ENCODE assay signal across 13 mouse cellular contexts in the genomic region with DNA sequence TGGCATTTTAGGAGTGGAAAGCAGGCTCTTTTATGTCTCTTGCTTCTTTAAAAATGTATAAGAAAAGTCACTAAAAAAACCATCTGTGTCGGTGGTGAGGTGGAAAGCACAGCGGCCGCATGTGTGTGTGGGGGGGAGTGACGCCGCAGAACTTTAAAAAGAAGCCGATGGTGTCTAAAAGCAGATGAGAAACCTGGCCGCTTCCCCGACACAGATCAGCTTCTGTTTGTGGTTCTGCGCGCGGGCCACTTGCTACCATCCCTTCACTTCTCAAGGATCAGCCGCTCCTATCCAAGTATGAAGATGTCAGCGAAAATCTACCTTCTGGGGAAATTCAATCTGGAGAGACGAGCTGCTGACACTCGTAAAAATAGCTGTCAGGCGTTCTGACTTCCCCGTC. TPM values are rescaled to one million over a fixed set of nuclear protein-coding genes. Genes with fewer than 3 reads are reported as not detected.
DNase-seq lines count a peak whose midpoint lies in the region; ATAC-seq and TF ChIP-seq lines count a peak whose summit lies in the region.
"Had no signal": no experiment of that assay in that cellular context is flagged by ENCODE, and none has a peak within 500 bp of the region (broad histone marks: within the 10 kb centered on the region; RNA-seq: fewer than 3 reads in every experiment).

No protein-coding gene starts in this region.

- H3K27ac ChIP-seq in neural tube, embryonic 11.5 days (ENCODE audit: low read depth, low read length): 0 out of 2 replicates have a peak overlapping the region, but pooled peaks have one; percentile 42
- peak overlapping the region; percentile 97 for H3K27ac ChIP-seq in gastrocnemius, adult 2 months
- H3K27ac ChIP-seq in limb, embryonic 14.5 days (replicated peaks; ENCODE audit: low read depth, low read length): no peak overlapping the region
- no peak overlapping the region for H3K27ac ChIP-seq in intestine, embryonic 16.5 days (ENCODE audit: low read length)
- H3K27ac ChIP-seq: forebrain, embryonic 10.5 days had no signal

- ATAC-seq in neural tube, embryonic 11.5 days (ENCODE audit: insufficient read depth, low FRiP score, low TSS enrichment): no peak
- 0 out of 2 replicates have a peak, but pooled peaks have one; percentile 23 for ATAC-seq in limb, embryonic 14.5 days (ENCODE audit: low FRiP score, low read depth)
- no peak for ATAC-seq in intestine, embryonic 16.5 days

- H3K36me3 ChIP-seq in neural tube, embryonic 11.5 days (ENCODE audit: control insufficient read depth, insufficient read depth, low read length): no peaks in the 10 kb centered on the region
- H3K36me3 ChIP-seq in limb, embryonic 14.5 days (ENCODE audit: control insufficient read depth, insufficient read depth, low read length): no peaks in the 10 kb centered on the region
- H3K36me3 ChIP-seq in intestine, embryonic 16.5 days (ENCODE audit: control insufficient read depth, insufficient read depth, low read length): no peaks in the 10 kb centered on the region
- H3K36me3 ChIP-seq: forebrain, embryonic 10.5 days; G1E had no signal

- intact Hi-C loops in gastrocnemius, adult 2 months (cut with DNase I): no loop called here

- H3K4me3 ChIP-seq in neural tube, embryonic 11.5 days (ENCODE audit: low read depth, low read length): no peak overlapping the region
- peak overlapping the region; percentile 46 for H3K4me3 ChIP-seq in gastrocnemius, adult 2 months
- H3K4me3 ChIP-seq in limb, embryonic 14.5 days (replicated peaks; ENCODE audit: low read length): no peak overlapping the region
- H3K4me3 ChIP-seq in intestine, embryonic 16.5 days (ENCODE audit: low read length): no peak overlapping the region
- H3K4me3 ChIP-seq: forebrain, embryonic 10.5 days had no signal

- H3K4me2 ChIP-seq in neural tube, embryonic 11.5 days (ENCODE audit: low read depth): peak overlapping the region; percentile 17; the same call in 1 of the 2 replicates
- no peak overlapping the region for H3K4me2 ChIP-seq in limb, embryonic 14.5 days (replicated peaks; ENCODE audit: low read depth, low read length, severe bottlenecking)
- H3K4me2 ChIP-seq in intestine, embryonic 16.5 days (ENCODE audit: low read depth, low read length): no peak overlapping the region

- H3K27me3 ChIP-seq in neural tube, embryonic 11.5 days (ENCODE audit: control insufficient read depth, insufficient read depth, low read length): no peaks in the 10 kb centered on the region
- H3K27me3 ChIP-seq in limb, embryonic 14.5 days (ENCODE audit: control insufficient read depth, insufficient read depth, low read length): no peaks in the 10 kb centered on the region
- no peaks in the 10 kb centered on the region for H3K27me3 ChIP-seq in intestine, embryonic 16.5 days (replicated peaks; ENCODE audit: control insufficient read depth, insufficient read depth, low read length)

- H3K9me3 ChIP-seq in neural tube, embryonic 11.5 days (ENCODE audit: control insufficient read depth, low read length): no peaks in the 10 kb centered on the region
- no peaks in the 10 kb centered on the region for H3K9me3 ChIP-seq in limb, embryonic 14.5 days (ENCODE audit: control insufficient read depth, low read length)
- no peaks in the 10 kb centered on the region for H3K9me3 ChIP-seq in intestine, embryonic 16.5 days (ENCODE audit: control insufficient read depth, low read length)
- H3K9me3 ChIP-seq: forebrain, embryonic 10.5 days had no signal

- no peak for TF ChIP-seq POLR2A in limb, embryonic 14.5 days (IDR thresholded peaks at IDR 0.05; ENCODE audit: borderline replicate concordance, extremely low read depth, insufficient read depth, insufficient read length)

- no peak for TF ChIP-seq CTCF in gastrocnemius, adult 2 months (IDR thresholded peaks at IDR 0.05)

- no peak overlapping the region for H3K9ac ChIP-seq in neural tube, embryonic 11.5 days (ENCODE audit: low read length)
- no peak overlapping the region for H3K9ac ChIP-seq in limb, embryonic 14.5 days (ENCODE audit: low read depth, low read length, severe bottlenecking)
- no peak overlapping the region for H3K9ac ChIP-seq in intestine, embryonic 16.5 days (ENCODE audit: low read depth, low read length)

- H3K4me1 ChIP-seq in neural tube, embryonic 11.5 days (ENCODE audit: control insufficient read depth, insufficient read depth, low read length): 0 out of 2 replicates have a peak, but pooled peaks cover 3% of the 10 kb centered on the region
- peaks cover 4% of the 10 kb centered on the region for H3K4me1 ChIP-seq in limb, embryonic 14.5 days (ENCODE audit: control insufficient read depth, insufficient read depth, low read length)
- H3K4me1 ChIP-seq in intestine, embryonic 16.5 days (ENCODE audit: control insufficient read depth, insufficient read depth, low read length): no peaks in the 10 kb centered on the region

- no peak for DNase-seq in neural tube, embryonic 11.5 days (ENCODE audit: low spot score)
- no peak for DNase-seq in neural tube, embryonic 10.5 days (ENCODE audit: extremely low spot score, low spot score)
- peak; percentile 90 for DNase-seq in gastrocnemius, adult 2 months
- DNase-seq in limb, embryonic 14.5 days (ENCODE audit: low spot score): no peak
- DNase-seq in testis, postnatal 14 days (ENCODE audit: low spot score): no peak
- no peak for DNase-seq in ovary, postnatal 36 days (ENCODE audit: low spot score)
- DNase-seq: cerebellum, adult 9-10 months; lung, postnatal 14 days had no signal

- WGBS in neural tube, embryonic 11.5 days: 65% methylated on average over 17 of the region's 17 CpGs
- 54% methylated on average over 17 of the region's 17 CpGs for WGBS in limb, embryonic 14.5 days
- 73% methylated on average over 17 of the region's 17 CpGs for WGBS in intestine, embryonic 16.5 days

RNA-seq across cellular contexts. Expression of a gene that starts 45.5 kb away (rescaled TPM):
- 0.04 TPM in 1 of 2 replicates, not detected in the other for polyA plus RNA-seq in neural tube, embryonic 11.5 days (2014; fragmentation: Nextera tagmentation; extraction: Ambion mirVana)
- total RNA-seq in gastrocnemius, adult 2 months (2021): 1,000 to 10,000 TPM; 1,238 to 3,712 TPM
- polyA plus RNA-seq in limb, embryonic 14.5 days (2012; rRNA removed): 0.12 and 0.16 TPM in 2 replicates
- 0.30 and 0.39 TPM in 2 replicates for polyA plus RNA-seq in limb, embryonic 14.5 days (2014; fragmentation: Nextera tagmentation; extraction: Ambion mirVana)
- polyA plus RNA-seq in intestine, embryonic 16.5 days (2015; fragmentation: Nextera tagmentation; extraction: Ambion mirVana): 0.02 TPM in 2 replicates
- polyA plus RNA-seq: forebrain, embryonic 10.5 days; G1E; heart, embryonic 14.5 days; liver, adult 2 months had no signal

RNA-seq across cellular contexts. Expression of a gene that starts 47.3 kb away (rescaled TPM):
- 29.9 and 32.0 TPM in 2 replicates for polyA plus RNA-seq in neural tube, embryonic 11.5 days (2014; fragmentation: Nextera tagmentation; extraction: Ambion mirVana)
- 10 to 100 TPM in 1 of 2 experiments, 1 to 10 TPM in 1; 7.8 to 15.3 TPM for total RNA-seq in gastrocnemius, adult 2 months (2021)
- polyA plus RNA-seq in limb, embryonic 14.5 days (2012; rRNA removed): 112 and 192 TPM in 2 replicates
- polyA plus RNA-seq in limb, embryonic 14.5 days (2014; fragmentation: Nextera tagmentation; extraction: Ambion mirVana): 145 and 205 TPM in 2 replicates
- 0.50 and 1.1 TPM in 2 replicates for polyA plus RNA-seq in intestine, embryonic 16.5 days (2015; fragmentation: Nextera tagmentation; extraction: Ambion mirVana)
- total RNA-seq: G1E; liver, adult 2 months had no signal
- polyA plus RNA-seq: G1E; liver, adult 2 months had no signal

Comparison
In these comparisons a context has a peak if more than half of its experiments do, and no peak if none do; other contexts are left out.
1. H3K27ac ChIP-seq: peak in neural tube, embryonic 11.5 days (single experiment) and gastrocnemius, adult 2 months (single experiment); none in limb, embryonic 14.5 days (single experiment) and intestine, embryonic 16.5 days (single experiment).
2. RNA of a gene that starts 47.3 kb away (polyA plus RNA-seq): 112 to 205 TPM in limb, embryonic 14.5 days and 29.9 to 32.0 TPM in neural tube, embryonic 11.5 days; 0.50 to 1.1 TPM in intestine, embryonic 16.5 days; every median in the first group is over 10 times any median in the second.